31 mouse cellular contexts compared by ENCODE assay signal in genomic region chr11:43551756-43552155, GRCm38 (mm10). TPM values are rescaled to one million over a fixed set of nuclear protein-coding genes. Genes with fewer than 3 reads are reported as not detected.
A peak's percentile ranks its signal among the peaks of the same experiment; 100 is the strongest.
DNase-seq lines count a peak whose midpoint lies in the region; ATAC-seq lines count a peak whose summit lies in the region.
"Had no signal": no experiment of that assay in that cellular context is flagged by ENCODE, and none has a peak within 500 bp of the region (broad histone marks: within the 10 kb centered on the region; RNA-seq: fewer than 3 reads in every experiment).

No protein-coding gene starts in this region.

- no peak overlapping the region for H3K4me2 ChIP-seq in midbrain, embryonic 11.5 days
- H3K4me2 ChIP-seq in midbrain, embryonic 13.5 days (replicated peaks): no peak overlapping the region
- H3K4me2 ChIP-seq: forebrain, embryonic 13.5 days; hindbrain, embryonic 13.5 days; limb, embryonic 13.5 days; liver, embryonic 13.5 days; lung, embryonic 15.5 days; midbrain, embryonic 12.5 days had no signal

- 93% methylated on average over 3 of the region's 3 CpGs for WGBS in midbrain, embryonic 11.5 days
- 90% methylated on average over 3 of the region's 3 CpGs for WGBS in midbrain, embryonic 13.5 days

- no peaks in the 10 kb centered on the region for H3K36me3 ChIP-seq in midbrain, embryonic 11.5 days (ENCODE audit: control insufficient read depth, insufficient read depth, low read length)
- peaks cover 6% of the 10 kb centered on the region for H3K36me3 ChIP-seq in midbrain, embryonic 13.5 days
- H3K36me3 ChIP-seq: liver, embryonic 13.5 days had no signal

- H3K9me3 ChIP-seq in midbrain, embryonic 11.5 days (ENCODE audit: control insufficient read depth, low read length): no peaks in the 10 kb centered on the region
- H3K9me3 ChIP-seq in midbrain, embryonic 13.5 days: no peaks in the 10 kb centered on the region
- H3K9me3 ChIP-seq: forebrain, embryonic 13.5 days; hindbrain, embryonic 13.5 days; limb, embryonic 13.5 days; liver, embryonic 13.5 days; lung, embryonic 15.5 days; midbrain, embryonic 12.5 days had no signal

- no peaks in the 10 kb centered on the region for H3K27me3 ChIP-seq in midbrain, embryonic 11.5 days (ENCODE audit: control insufficient read depth, insufficient read depth, low read length)
- no peaks in the 10 kb centered on the region for H3K27me3 ChIP-seq in midbrain, embryonic 13.5 days
- H3K27me3 ChIP-seq: forebrain, embryonic 13.5 days; hindbrain, embryonic 13.5 days; limb, embryonic 13.5 days; liver, embryonic 13.5 days; lung, embryonic 15.5 days; midbrain, embryonic 12.5 days had no signal

- H3K27ac ChIP-seq in midbrain, embryonic 11.5 days (ENCODE audit: low read depth, low read length): no peak overlapping the region
- H3K27ac ChIP-seq in midbrain, embryonic 13.5 days: no peak overlapping the region
- H3K27ac ChIP-seq: forebrain, embryonic 13.5 days; hindbrain, embryonic 13.5 days; limb, embryonic 13.5 days; liver, embryonic 13.5 days; lung, embryonic 15.5 days; midbrain, embryonic 12.5 days had no signal

- H3K4me1 ChIP-seq in midbrain, embryonic 11.5 days (ENCODE audit: control insufficient read depth, insufficient read depth, low read length): peaks cover 27% of the 10 kb centered on the region
- H3K4me1 ChIP-seq in midbrain, embryonic 13.5 days (replicated peaks): peaks cover 28% of the 10 kb centered on the region

- peak; percentile 19; the same call in 1 of the 2 replicates for ATAC-seq in midbrain, embryonic 11.5 days (ENCODE audit: low FRiP score)
- no peak; the same call in 1 of the 2 replicates for ATAC-seq in midbrain, embryonic 13.5 days
- ATAC-seq in neutrophil, adult 5-6 weeks (ENCODE audit: extremely low read depth, insufficient number of reproducible peaks, low FRiP score, poor library complexity, severe bottlenecking): 0 out of 2 replicates have a peak, but pooled peaks have one; percentile 23
- ATAC-seq: forebrain, embryonic 13.5 days had no signal

- DNase-seq in adrenal gland, adult 2 months: peak; percentile 17
- DNase-seq in adrenal gland, postnatal 10 days: no peak
- no peak for DNase-seq in midbrain, embryonic 11.5 days (ENCODE audit: low spot score, missing footprints)
- no peak for DNase-seq in embryo, embryonic 10 days (ENCODE audit: low spot score)
- no peak for DNase-seq in layer of hippocampus, postnatal 14 days (ENCODE audit: low spot score in 2 of 2)
- DNase-seq in natural killer cell, adult 2 months (ENCODE audit: low spot score in 2 of 2): no peak
- DNase-seq: adrenal gland, postnatal 36 days; cerebellum, adult 11-12 months; cerebellum, postnatal 25 days; gastrocnemius, postnatal 10 days; heart, postnatal 10 days; kidney, adult 11 months; kidney, postnatal 10 days; liver, embryonic 13.5 days; lung, postnatal 4 days; right cerebral cortex, postnatal 25 days had no signal

- no peak overlapping the region for H3K9ac ChIP-seq in midbrain, embryonic 11.5 days (ENCODE audit: low read length)
- H3K9ac ChIP-seq in midbrain, embryonic 13.5 days (replicated peaks): no peak overlapping the region
- H3K9ac ChIP-seq: forebrain, embryonic 13.5 days; hindbrain, embryonic 13.5 days; limb, embryonic 13.5 days; liver, embryonic 13.5 days; lung, embryonic 15.5 days; midbrain, embryonic 12.5 days had no signal

- H3K4me3 ChIP-seq in midbrain, embryonic 11.5 days (ENCODE audit: low read depth, low read length): no peak overlapping the region
- H3K4me3 ChIP-seq in midbrain, embryonic 13.5 days (replicated peaks): no peak overlapping the region
- H3K4me3 ChIP-seq: erythroblast, embryonic 14.5 days; forebrain, embryonic 13.5 days; hindbrain, embryonic 13.5 days; limb, embryonic 13.5 days; liver, embryonic 13.5 days; lung, embryonic 15.5 days; midbrain, embryonic 12.5 days had no signal

RNA-seq across cellular contexts. Expression of gene Ccnjl, which starts 23.2 kb away (rescaled TPM):
- total RNA-seq in adrenal gland, adult 2 months (2021): 1 to 10 TPM; 2.0 to 2.4 TPM
- 3.1 and 3.2 TPM in 2 replicates for polyA plus RNA-seq in adrenal gland, adult 2 months (2012; rRNA removed)
- 1 to 10 TPM; 8.4 to 9.9 TPM for total RNA-seq in adrenal gland, postnatal 10 days (2021)
- 35.7 and 40.2 TPM in 2 replicates for polyA plus RNA-seq in midbrain, embryonic 11.5 days (2014; fragmentation: Nextera tagmentation; extraction: Ambion mirVana)
- polyA plus RNA-seq in midbrain, embryonic 13.5 days (2015; fragmentation: Nextera tagmentation; extraction: Ambion mirVana): 20.9 and 24.2 TPM in 2 replicates
- not detected in 2 replicates for total RNA-seq in neutrophil, adult 5-6 weeks (2017)
- total RNA-seq in layer of hippocampus, postnatal 14 days (2021): 1 to 10 TPM; 7.8 to 9.9 TPM
- total RNA-seq: MEL had no signal
- polyA plus RNA-seq: erythroblast, embryonic 14.5 days had no signal

RNA-seq across cellular contexts. Expression of gene 4933415A04Rik, which starts 35.1 kb away (rescaled TPM):
- total RNA-seq in adrenal gland, adult 2 months (2021): under 1 TPM; 0.32 to 0.45 TPM
- polyA plus RNA-seq in adrenal gland, adult 2 months (2012; rRNA removed): 0.08 and 0.23 TPM in 2 replicates
- total RNA-seq in adrenal gland, postnatal 10 days (2021): 1 to 10 TPM; 1.8 TPM
- 10.1 and 11.3 TPM in 2 replicates for polyA plus RNA-seq in midbrain, embryonic 11.5 days (2014; fragmentation: Nextera tagmentation; extraction: Ambion mirVana)
- polyA plus RNA-seq in midbrain, embryonic 13.5 days (2015; fragmentation: Nextera tagmentation; extraction: Ambion mirVana): 6.6 and 7.2 TPM in 2 replicates
- total RNA-seq in neutrophil, adult 5-6 weeks (2017): 0.35 TPM in 1 of 2 replicates, not detected in the other
- 1 to 10 TPM; 2.1 to 2.5 TPM for total RNA-seq in layer of hippocampus, postnatal 14 days (2021)
- total RNA-seq: MEL had no signal
- polyA plus RNA-seq: erythroblast, embryonic 14.5 days had no signal

RNA-seq across cellular contexts. Expression of gene Fabp6, which starts 49.6 kb away (rescaled TPM):
- total RNA-seq in adrenal gland, adult 2 months (2021): not detected
- polyA plus RNA-seq in adrenal gland, adult 2 months (2012; rRNA removed): not detected in 2 replicates
- total RNA-seq in adrenal gland, postnatal 10 days (2021): not detected
- not detected in 2 replicates for polyA plus RNA-seq in midbrain, embryonic 11.5 days (2014; fragmentation: Nextera tagmentation; extraction: Ambion mirVana)
- not detected in 2 replicates for polyA plus RNA-seq in midbrain, embryonic 13.5 days (2015; fragmentation: Nextera tagmentation; extraction: Ambion mirVana)
- total RNA-seq in neutrophil, adult 5-6 weeks (2017): not detected in 2 replicates
- total RNA-seq in layer of hippocampus, postnatal 14 days (2021): not detected
- total RNA-seq: adrenal gland, postnatal 36 days; gastrocnemius, postnatal 10 days; heart, adult 8-10 months; heart, postnatal 10 days; layer of hippocampus, postnatal 10 days; left cerebral cortex, postnatal 14 days; MEL had no signal
- polyA plus RNA-seq: embryonic facial prominence, embryonic 11.5 days; erythroblast, embryonic 14.5 days; forebrain, embryonic 13.5 days; frontal cortex, adult 2 months; hindbrain, embryonic 13.5 days; limb, embryonic 13.5 days; liver, embryonic 13.5 days; lung, embryonic 15.5 days; midbrain, embryonic 12.5 days; neural tube, embryonic 14.5 days had no signal
